Mouse (Mus musculus) CH12F3 (cell line): ENCODE measurements around the gene Ccdc74a.

Source experiments
- in situ Hi-C: fragments of 300-500 bp; cut with MboI; formaldehyde crosslinking; loops from 2 replicates; pipeline ENCODE4 v1.14.3; 2020; ENCODE audit warnings: low sequenced_read_pairs

Ccdc74a gene

GRCm38 (mm10) chr16:17646310-17647114 lies at the start of gene Ccdc74a:
Gene Ccdc74a (plus strand): TSS chr16:17646470.
- in situ Hi-C loops = no loop called here

DNA sequence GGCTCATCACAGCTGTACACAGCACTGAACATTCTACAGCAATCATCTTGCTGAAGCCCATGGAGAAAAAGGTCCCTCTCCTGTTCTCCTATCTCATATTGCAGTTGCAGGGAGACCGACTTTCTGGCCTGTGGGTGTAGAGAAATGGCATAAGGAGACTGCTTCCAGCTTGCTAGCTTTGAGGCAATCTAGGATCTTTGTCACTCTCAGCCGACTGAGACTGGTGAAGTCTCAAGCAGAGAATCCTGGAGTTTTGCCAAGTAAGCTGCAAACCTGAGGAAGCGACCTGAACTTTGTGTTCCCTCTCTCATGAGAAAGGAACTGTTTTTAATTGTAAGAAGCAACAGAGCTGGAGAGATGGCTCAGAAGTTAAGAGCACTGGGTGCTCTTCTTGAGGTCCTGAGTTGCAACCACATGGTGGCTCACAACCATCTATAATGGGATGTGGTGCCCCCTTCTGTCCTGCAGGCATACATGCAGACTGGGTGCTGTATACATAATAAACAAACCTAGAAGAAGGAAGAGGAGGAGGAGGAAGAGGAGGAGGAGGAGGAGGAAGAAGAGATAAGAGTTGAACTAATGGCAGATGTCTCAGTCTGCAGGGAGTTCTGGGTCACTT lies 45.2 kb upstream of the Ccdc74a start:
- in situ Hi-C loops = no loop called here

DNA sequence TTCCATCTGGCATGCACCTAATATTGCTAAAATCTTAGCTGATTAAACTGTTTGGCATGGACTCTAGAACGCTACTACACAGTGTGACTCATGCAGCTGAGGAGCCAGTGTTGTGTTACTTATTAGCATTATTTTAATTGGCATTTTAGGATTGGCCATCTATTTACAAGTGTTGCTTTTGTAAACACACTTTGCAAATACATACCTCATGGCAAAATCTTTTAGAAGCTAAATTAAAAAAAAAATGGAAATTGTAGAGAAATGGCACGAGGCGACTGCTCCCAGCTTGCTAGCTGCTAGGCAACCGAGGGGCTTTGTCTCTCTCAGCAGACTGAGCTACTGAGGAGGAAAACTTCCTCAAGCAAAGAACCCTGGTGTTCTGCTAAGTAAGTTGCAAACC lies 41.3 kb upstream of the Ccdc74a start:
- in situ Hi-C loops = no loop called here

GRCm38 (mm10) chr16:17605684-17606083 lies 40.6 kb upstream of the Ccdc74a start:
- in situ Hi-C loops = no loop called here

DNA sequence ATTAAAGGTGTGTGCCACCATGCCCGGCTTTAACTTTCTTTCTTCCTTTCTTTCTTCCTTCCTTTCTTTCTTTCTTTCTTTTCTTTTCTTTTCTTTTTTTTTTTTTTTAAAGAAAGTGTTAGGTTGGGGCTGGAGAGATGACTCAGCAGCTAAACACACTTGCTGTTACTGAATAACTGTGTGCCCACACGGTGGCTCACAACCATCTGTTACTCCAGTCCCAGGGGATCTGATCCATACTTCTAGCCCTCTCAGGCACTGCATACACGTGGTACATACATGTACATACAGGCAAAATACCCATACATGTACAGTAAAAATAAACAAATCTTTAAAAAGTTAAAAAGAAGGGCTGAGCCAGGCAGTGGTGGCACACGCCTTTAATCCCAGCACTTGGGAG lies 34.9 kb upstream of the Ccdc74a start:
- in situ Hi-C loops = loop anchor here (10.0 kb wide), 1 partner anchor 57 kb away; no protein-coding TSS in a partner anchor

DNA sequence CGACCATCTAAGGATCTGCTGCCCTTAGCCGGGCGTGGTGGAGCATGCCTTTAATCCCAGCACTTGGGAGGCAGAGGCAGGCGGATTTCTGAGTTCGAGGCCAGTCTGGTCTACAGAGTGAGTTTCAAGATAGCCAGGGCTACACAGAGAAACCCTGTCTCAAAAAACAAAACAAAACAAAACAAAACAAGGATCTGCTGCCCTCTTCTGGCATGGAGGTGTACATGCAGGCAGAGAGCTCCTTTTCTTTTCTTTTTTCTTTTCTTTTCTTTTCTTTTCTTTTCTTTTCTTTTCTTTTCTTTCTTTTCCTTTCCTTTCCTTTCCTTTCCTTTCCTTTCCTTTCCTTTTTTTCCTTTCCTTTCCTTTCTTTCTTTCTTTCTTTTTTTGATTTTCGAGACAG lies 31.5 kb upstream of the Ccdc74a start:
- in situ Hi-C loops = loop anchor here (10.0 kb wide), 1 partner anchor 60 kb away; no protein-coding TSS in a partner anchor

DNA sequence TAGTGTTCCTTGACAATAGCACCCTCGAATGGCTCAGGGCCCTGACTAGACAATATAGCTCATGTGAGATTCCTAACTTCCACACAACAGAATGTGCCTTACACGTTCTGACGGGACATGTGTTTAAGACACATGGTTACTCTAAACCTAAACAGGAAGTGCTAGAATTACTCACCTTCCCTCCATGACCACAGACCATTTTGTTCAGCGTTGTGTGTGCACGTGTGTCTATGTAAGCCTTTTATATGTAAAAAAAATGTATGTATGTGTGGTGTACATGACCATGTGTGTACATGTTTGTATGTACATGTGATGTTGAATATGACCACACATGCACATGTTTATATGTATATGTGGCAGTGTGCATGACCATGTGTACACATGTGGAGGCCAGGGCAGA lies 30.1 kb upstream of the Ccdc74a start:
- in situ Hi-C loops = loop anchor here (10.0 kb wide), 1 partner anchor 61 kb away; no protein-coding TSS in a partner anchor

- in situ Hi-C loops = loop anchor here (10.0 kb wide), 1 partner anchor 63 kb away; no protein-coding TSS in a partner anchor
Observed at GRCm38 (mm10) chr16:17617922-17618565, 28.2 kb upstream of the Ccdc74a start.

- in situ Hi-C loops = loop anchor here (10.0 kb wide), 1 partner anchor 65 kb away; no protein-coding TSS in a partner anchor
Observed at GRCm38 (mm10) chr16:17619198-17620105, 26.8 kb upstream of the Ccdc74a start, which contains the start of gene Smpd4. Gene Smpd4 (plus strand): TSS chr16:17619354.

DNA sequence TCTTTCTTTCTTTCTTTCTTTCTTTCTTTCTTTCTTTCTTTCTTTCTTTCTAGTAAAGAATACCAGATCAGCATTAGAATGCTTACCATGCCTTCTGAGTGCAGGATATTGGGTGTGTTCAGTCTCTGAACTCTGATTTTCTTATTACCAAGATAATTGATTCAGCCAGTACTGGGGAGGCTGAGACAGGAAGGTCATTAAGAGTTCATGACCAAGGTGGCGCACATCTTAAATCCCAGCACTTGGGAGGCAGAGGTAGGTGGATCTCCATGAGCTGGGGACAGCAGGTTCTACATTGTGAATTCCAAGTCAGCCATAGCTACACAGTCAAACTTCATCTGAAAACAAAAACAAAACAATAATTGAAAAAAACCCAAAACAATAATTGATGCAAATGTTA lies 24.3 kb upstream of the Ccdc74a start:
- in situ Hi-C loops = no loop called here

DNA sequence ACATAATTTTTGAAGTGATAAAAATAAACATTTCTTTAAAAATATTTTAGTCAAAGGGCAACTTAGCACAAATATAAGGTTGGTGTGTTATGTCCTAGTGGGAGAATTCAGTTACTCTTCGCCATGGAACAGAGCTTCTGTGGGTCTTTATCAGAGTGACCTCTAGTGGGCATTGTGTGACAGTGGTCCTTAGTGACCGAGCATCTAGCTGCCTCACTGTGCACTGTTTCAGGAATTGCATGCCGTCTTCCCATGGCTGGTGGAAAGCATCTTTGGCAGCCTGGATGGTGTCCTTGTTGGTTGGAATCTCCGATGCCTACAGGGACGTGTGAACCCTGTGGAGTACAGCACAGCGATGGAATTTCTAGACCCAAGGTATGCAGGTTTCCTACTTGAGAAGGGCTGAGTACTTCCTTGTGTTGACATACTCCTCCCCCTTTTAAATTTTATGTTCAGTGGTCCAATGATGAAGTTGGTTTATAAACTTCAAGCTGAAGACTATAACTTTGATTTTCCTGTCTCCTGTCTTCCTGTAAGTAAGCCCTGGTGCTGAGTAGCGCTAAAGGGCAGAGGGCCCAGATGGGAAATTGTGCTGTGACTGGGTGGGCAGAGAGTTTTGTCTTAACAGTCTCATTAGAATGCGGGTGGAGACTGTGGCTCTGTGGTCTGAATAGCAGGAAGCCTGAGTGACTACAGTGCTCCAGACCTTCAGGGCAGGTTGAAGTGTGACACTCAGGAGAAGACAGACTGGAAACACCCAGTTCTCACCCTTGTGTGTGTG lies 20.6 kb upstream of the Ccdc74a start:
- in situ Hi-C loops = no loop called here

- in situ Hi-C loops = no loop called here
Observed at GRCm38 (mm10) chr16:17626269-17626555, 20.1 kb upstream of the Ccdc74a start.

DNA sequence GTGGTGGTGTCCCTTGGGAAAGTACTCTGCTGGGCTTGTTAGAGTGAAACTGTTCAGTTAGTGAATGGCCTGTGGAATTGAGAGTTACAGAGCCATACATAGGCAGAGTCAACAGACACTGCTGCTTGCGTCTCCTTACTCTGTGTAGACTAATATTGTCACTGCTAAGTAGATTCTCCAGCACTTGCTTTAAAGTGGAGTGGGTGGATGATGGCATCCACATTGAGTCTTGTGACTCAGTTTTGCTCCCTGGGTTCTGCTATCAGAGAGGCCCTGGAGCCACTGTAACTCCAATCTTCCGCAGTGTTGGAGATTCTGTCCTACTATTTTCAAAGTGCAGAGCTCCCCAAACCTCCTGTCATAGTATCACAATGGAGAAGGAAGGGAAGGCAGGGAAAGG lies 13.7 kb upstream of the Ccdc74a start:
- in situ Hi-C loops = no loop called here

- in situ Hi-C loops = no loop called here
Observed at GRCm38 (mm10) chr16:17633481-17634181, 12.6 kb upstream of the Ccdc74a start.

DNA sequence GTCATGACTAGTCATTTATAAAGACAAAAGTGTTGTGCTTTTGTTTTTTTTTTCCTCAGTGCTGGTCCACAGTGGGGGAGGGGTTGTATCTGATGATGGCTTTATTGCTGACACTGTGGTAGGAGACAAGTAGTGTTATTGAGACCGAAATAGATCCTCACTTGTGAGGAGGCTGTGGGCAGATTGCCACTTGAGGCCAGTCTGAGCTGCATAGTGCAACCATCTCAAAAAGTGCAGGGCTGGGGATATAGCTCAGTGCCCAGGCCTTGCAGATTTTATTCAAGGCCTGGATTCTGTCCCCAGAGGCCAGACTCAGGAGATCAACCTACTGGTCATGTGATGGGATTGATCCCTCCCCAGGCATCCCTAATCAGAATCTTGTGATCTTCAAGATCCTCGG lies 9.4 kb upstream of the Ccdc74a start:
- in situ Hi-C loops = no loop called here

DNA sequence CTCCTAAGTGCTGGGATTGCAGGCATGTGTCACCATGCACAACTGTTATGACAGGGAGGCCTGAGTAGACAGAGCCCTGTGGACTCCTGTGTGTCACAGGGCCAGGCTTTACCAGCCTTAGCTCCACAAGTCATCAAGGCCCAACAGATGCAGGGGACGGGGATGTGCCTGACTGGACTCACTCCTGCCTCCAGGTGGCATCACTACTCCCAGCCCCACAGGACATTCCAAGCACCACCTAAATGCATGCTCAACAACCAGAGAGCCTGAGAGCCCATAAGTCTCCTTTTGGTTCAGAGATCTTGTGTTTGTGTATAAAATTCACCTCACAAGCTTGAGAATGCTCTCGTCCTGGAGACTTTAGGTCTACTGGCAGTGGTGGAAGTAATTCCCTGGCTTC lies 8.7 kb upstream of the Ccdc74a start:
- in situ Hi-C loops = no loop called here

GRCm38 (mm10) chr16:17638036-17638628 lies 8.1 kb upstream of the Ccdc74a start:
- in situ Hi-C loops = no loop called here

DNA sequence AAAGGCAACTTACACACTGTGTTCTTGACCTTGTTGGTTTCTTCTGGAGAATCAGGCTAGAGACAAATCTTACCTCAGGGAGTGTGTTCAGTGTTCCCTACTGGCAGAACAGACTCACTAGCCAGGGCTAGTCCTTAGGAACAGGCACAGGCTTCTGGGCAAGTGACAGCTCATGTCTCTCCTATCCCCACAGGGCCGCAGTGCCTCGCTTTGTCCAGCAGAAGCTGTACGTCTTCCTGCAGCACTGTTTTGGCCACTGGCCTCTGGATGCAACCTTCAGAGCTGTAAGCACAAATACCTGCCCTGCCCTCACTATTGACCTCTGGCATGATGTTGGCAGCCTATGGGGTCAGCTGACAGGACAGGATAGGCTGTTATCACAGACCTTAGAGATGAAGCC lies 7.2 kb upstream of the Ccdc74a start:
- in situ Hi-C loops = no loop called here

DNA sequence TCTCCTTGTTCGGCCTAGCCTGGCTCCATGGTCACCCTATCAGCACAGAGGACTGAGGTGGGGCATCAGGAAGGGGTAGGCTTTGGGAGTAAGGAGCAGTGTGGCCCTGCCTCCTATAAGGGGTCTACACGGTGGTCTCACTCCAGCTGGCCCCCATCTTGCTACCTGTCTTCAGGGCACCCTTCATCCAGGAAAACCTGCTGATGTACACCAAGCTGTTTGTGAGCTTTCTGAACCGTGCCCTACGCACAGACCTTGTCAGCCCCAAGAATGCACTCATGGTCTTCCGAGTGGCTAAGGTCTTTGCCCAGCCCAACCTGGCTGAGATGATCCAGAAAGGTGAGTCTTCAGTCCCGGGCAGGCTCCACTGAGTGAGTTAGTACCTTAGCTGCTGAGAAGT lies 6.3 kb upstream of the Ccdc74a start:
- in situ Hi-C loops = no loop called here
